Mouse (Mus musculus) hindbrain, embryonic 12.5 days (tissue): ENCODE results near the gene Ppia. TPM values are rescaled to one million over a fixed set of nuclear protein-coding genes. Genes with fewer than 3 reads are reported as not detected.
"Not testable (repeated sequence)": the region's sequence is repeated elsewhere in the genome, so short reads cannot be mapped to it uniquely, and the experiment has no call there.

Source experiments
- ATAC-seq: fragments of 200-750 bp; cut with Nextera tagmentation; 2 replicates; pipeline ENCODE4 v1.8.0; 2017; ENCODE audit warnings: moderate TSS enrichment; ENCODE audit not compliant: low FRiP score
- H3K27ac ChIP-seq: fragments of 300-500 bp; sonication (generic); 2 replicates; pipeline ENCODE4 v1.5.1; 2016; ENCODE audit warnings: mild to moderate bottlenecking
- H3K27me3 ChIP-seq: fragments of 300-500 bp; sonication (generic); 2 replicates; pipeline ENCODE4 v1.6.1; 2016; ENCODE audit warnings: mild to moderate bottlenecking
- H3K36me3 ChIP-seq: fragments of 300-500 bp; sonication (generic); 2 replicates; pipeline ENCODE4 v1.6.1; 2016; ENCODE audit warnings: mild to moderate bottlenecking
- H3K4me1 ChIP-seq: fragments of 300-500 bp; sonication (generic); 2 replicates; pipeline ENCODE4 v1.6.1; 2016
- H3K4me2 ChIP-seq: fragments of 300-500 bp; sonication (generic); replicated peaks from 2 replicates; pipeline ENCODE4 v1.6.1; 2016; ENCODE audit warnings: mild to moderate bottlenecking
- H3K4me3 ChIP-seq: fragments of 300-500 bp; sonication (generic); 2 replicates; pipeline ENCODE4 v1.5.1; 2016; ENCODE audit warnings: mild to moderate bottlenecking
- H3K9ac ChIP-seq: fragments of 300-500 bp; sonication (generic); 2 replicates; pipeline ENCODE4 v1.6.1; 2016; ENCODE audit warnings: mild to moderate bottlenecking, moderate library complexity
- H3K9me3 ChIP-seq: fragments of 300-500 bp; sonication (generic); replicated peaks from 2 replicates; pipeline ENCODE4 v1.6.1; 2016; ENCODE audit warnings: mild to moderate bottlenecking
- WGBS: fragments of 180-500 bp; shearing (Covaris S2); methylation state at CpG from one replicate; pipeline ENCODE4 v1.1.7; 2016; 5-methylcytosine and 5-hydroxymethylcytosine counted together
- polyA plus RNA-seq: library from polyadenylated mRNA; unstranded; fragments of >200 nt; fragmentation: Nextera tagmentation; extraction: Ambion mirVana; gene quantifications from 2 replicates; pipeline ENCODE4 v1.2.1, GENCODE M21; 2016

Gene Ppia
- polyA plus RNA-seq, 1 experiment from 2014 or later: 4,164 TPM

- H3K9me3 ChIP-seq, H3K9ac ChIP-seq, H3K27ac ChIP-seq, H3K4me3 ChIP-seq, ATAC-seq, H3K27me3 ChIP-seq, H3K4me2 ChIP-seq: not testable (repeated sequence)
- H3K36me3 ChIP-seq: peaks cover 46% of the 10 kb centered on the region
- 72% methylated on average over 4 of the region's 4 CpGs for WGBS
- peaks cover 25% of the 10 kb centered on the region for H3K4me1 ChIP-seq
Observed at GRCm38 (mm10) chr11:6419156-6419555, 3.9 kb downstream of the Ppia start.

- no peaks in the 10 kb centered on the region for H3K9me3 ChIP-seq
- peaks cover 17% of the 10 kb centered on the region for H3K4me1 ChIP-seq
- peaks cover 54% of the 10 kb centered on the region for H3K36me3 ChIP-seq
- no peak overlapping the region for H3K4me2 ChIP-seq
- no peak overlapping the region for H3K9ac ChIP-seq
- no peaks in the 10 kb centered on the region for H3K27me3 ChIP-seq
- no peak for ATAC-seq
- no peak overlapping the region for H3K27ac ChIP-seq
- no peak overlapping the region for H3K4me3 ChIP-seq
- 31% methylated on average over 1 of the region's 1 CpGs for WGBS
Observed at GRCm38 (mm10) chr11:6420283-6420703, 5.0 kb downstream of the Ppia start.

GRCm38 (mm10) chr11:6420722-6421350, 5.6 kb downstream of the Ppia start:
- Histone ChIP-seq H3K27me3 (no peaks in the 10 kb centered on the region), H3K9me3 (no peaks in the 10 kb centered on the region), H3K36me3 (peaks cover 57% of the 10 kb centered on the region), H3K27ac (no peak overlapping the region), H3K4me2 (no peak overlapping the region), H3K4me1 (peaks cover 17% of the 10 kb centered on the region), H3K4me3 (no peak overlapping the region), H3K9ac (no peak overlapping the region)
- WGBS: 74% methylated on average over 2 of the region's 2 CpGs
- no peak for ATAC-seq

- no peaks in the 10 kb centered on the region for H3K9me3 ChIP-seq
- H3K4me1 ChIP-seq: no peaks in the 10 kb centered on the region
- peaks cover 90% of the 10 kb centered on the region for H3K36me3 ChIP-seq
- 93% methylated on average over 7 of the region's 7 CpGs for WGBS
- ATAC-seq: no peak
- no peaks in the 10 kb centered on the region for H3K27me3 ChIP-seq
- no peak overlapping the region for H3K27ac ChIP-seq
- no peak overlapping the region for H3K4me3 ChIP-seq
- no peak overlapping the region for H3K9ac ChIP-seq
- H3K4me2 ChIP-seq: no peak overlapping the region
Observed at GRCm38 (mm10) chr11:6430186-6430585, 14.9 kb downstream of the Ppia start.

GRCm38 (mm10) chr11:6436442-6436841, 21.2 kb downstream of the Ppia start:
- H3K36me3 ChIP-seq: peaks cover 60% of the 10 kb centered on the region

GRCm38 (mm10) chr11:6437667-6438066, 22.4 kb downstream of the Ppia start:
- 98% methylated on average over 2 of the region's 2 CpGs for WGBS
- Histone ChIP-seq H3K36me3 (peaks cover 48% of the 10 kb centered on the region), H3K4me1 (no peaks in the 10 kb centered on the region), H3K9me3 (no peaks in the 10 kb centered on the region), H3K4me2 (no peak overlapping the region), H3K27me3 (no peaks in the 10 kb centered on the region), H3K4me3 (no peak overlapping the region), H3K9ac (no peak overlapping the region), H3K27ac (no peak overlapping the region)
- ATAC-seq: no peak

More at GRCm38 (mm10) chr11:6436442-6436841, 21.2 kb downstream of the Ppia start:
- no peak overlapping the region for H3K27ac ChIP-seq
- H3K4me2 ChIP-seq: no peak overlapping the region
- no peaks in the 10 kb centered on the region for H3K4me1 ChIP-seq
- no peaks in the 10 kb centered on the region for H3K27me3 ChIP-seq
- H3K9me3 ChIP-seq: no peaks in the 10 kb centered on the region
- H3K4me3 ChIP-seq: no peak overlapping the region
- ATAC-seq: no peak
- 67% methylated on average over 8 of the region's 8 CpGs for WGBS
- no peak overlapping the region for H3K9ac ChIP-seq

GRCm38 (mm10) chr11:6440171-6440570, 24.9 kb downstream of the Ppia start:
- H3K9ac ChIP-seq: no peak overlapping the region
- 89% methylated on average over 4 of the region's 4 CpGs for WGBS
- no peak overlapping the region for H3K4me3 ChIP-seq
- H3K36me3 ChIP-seq: peaks cover 27% of the 10 kb centered on the region
- peaks cover 7% of the 10 kb centered on the region for H3K4me1 ChIP-seq
- H3K9me3 ChIP-seq: no peaks in the 10 kb centered on the region
- H3K4me2 ChIP-seq: no peak overlapping the region
- no peaks in the 10 kb centered on the region for H3K27me3 ChIP-seq
- no peak overlapping the region for H3K27ac ChIP-seq
- no peak for ATAC-seq

- WGBS: 97% methylated on average over 4 of the region's 4 CpGs
- no peak overlapping the region for H3K4me3 ChIP-seq
Observed at GRCm38 (mm10) chr11:6442566-6442965, 27.3 kb downstream of the Ppia start.

GRCm38 (mm10) chr11:6443102-6443501, 27.9 kb downstream of the Ppia start:
- WGBS: 56% methylated on average over 4 of the region's 4 CpGs

More at GRCm38 (mm10) chr11:6442566-6442965, 27.3 kb downstream of the Ppia start:
- no peak overlapping the region for H3K9ac ChIP-seq
- H3K27ac ChIP-seq: no peak overlapping the region
- no peak overlapping the region for H3K4me2 ChIP-seq
- H3K9me3 ChIP-seq: no peaks in the 10 kb centered on the region
- H3K4me1 ChIP-seq: peaks cover 7% of the 10 kb centered on the region
- peaks cover 7% of the 10 kb centered on the region for H3K36me3 ChIP-seq
- no peak for ATAC-seq
- no peaks in the 10 kb centered on the region for H3K27me3 ChIP-seq

GRCm38 (mm10) chr11:6443727-6444076, 28.5 kb downstream of the Ppia start:
- Histone ChIP-seq H3K4me2 (peak overlapping the region; percentile 70), H3K4me1 (peaks cover 7% of the 10 kb centered on the region), H3K9me3 (no peaks in the 10 kb centered on the region), H3K27me3 (no peaks in the 10 kb centered on the region), H3K27ac (peak overlapping the region; percentile 94), H3K9ac (peak overlapping the region; percentile 91), H3K4me3 (peak overlapping the region; percentile 79), H3K36me3 (0 out of 2 replicates have a peak, but pooled peaks cover 4% of the 10 kb centered on the region)
- under 1% methylated on average over 10 of the region's 10 CpGs for WGBS
- no peak for ATAC-seq

More at GRCm38 (mm10) chr11:6443102-6443501, 27.9 kb downstream of the Ppia start:
- no peak for ATAC-seq
- Histone ChIP-seq H3K9ac (peak overlapping the region; percentile 91), H3K27me3 (no peaks in the 10 kb centered on the region), H3K9me3 (no peaks in the 10 kb centered on the region), H3K36me3 (0 out of 2 replicates have a peak, but pooled peaks cover 4% of the 10 kb centered on the region), H3K27ac (no peak overlapping the region), H3K4me1 (peaks cover 7% of the 10 kb centered on the region), H3K4me2 (peak overlapping the region; percentile 70), H3K4me3 (peak overlapping the region; percentile 79)

- 2% methylated on average over 78 of the region's 80 CpGs for WGBS
- ATAC-seq: peak; percentile 100
- peak within 1 kb of the TSS; percentile 91 for H3K9ac ChIP-seq
- H3K4me1 ChIP-seq: peaks cover 7% of the 10 kb centered on the region
- H3K4me2 ChIP-seq: peak within 1 kb of the TSS; percentile 70
- H3K9me3 ChIP-seq: no peaks in the 10 kb centered on the region
- peak within 1 kb of the TSS; percentile 94 for H3K27ac ChIP-seq
- no peaks in the 10 kb centered on the region for H3K27me3 ChIP-seq
- peak within 1 kb of the TSS; percentile 79 for H3K4me3 ChIP-seq
- H3K36me3 ChIP-seq: 0 out of 2 replicates have a peak, but pooled peaks cover 4% of the 10 kb centered on the region
Observed at GRCm38 (mm10) chr11:6444077-6444853, 29.0 kb downstream of the Ppia start, which contains the start of gene H2afv. Gene H2afv (minus strand): TSS chr11:6444443.

- no peak for ATAC-seq
- Histone ChIP-seq H3K4me3 (no peak overlapping the region), H3K27ac (no peak overlapping the region), H3K4me1 (peaks cover 7% of the 10 kb centered on the region), H3K36me3 (0 out of 2 replicates have a peak, but pooled peaks cover 4% of the 10 kb centered on the region), H3K4me2 (no peak overlapping the region), H3K9ac (no peak overlapping the region), H3K27me3 (no peaks in the 10 kb centered on the region), H3K9me3 (no peaks in the 10 kb centered on the region)
- WGBS: 78% methylated on average over 4 of the region's 4 CpGs
Observed at GRCm38 (mm10) chr11:6445441-6445840, 30.2 kb downstream of the Ppia start.
